Mouse (Mus musculus) small intestine, adult 2 months (tissue): ENCODE data around the gene Zfp275. TPM values are rescaled to one million over a fixed set of nuclear protein-coding genes. Genes with fewer than 3 reads are reported as not detected.
A peak's percentile ranks its signal among the peaks of the same experiment; 100 is the strongest.

Experiments
- H3K27ac ChIP-seq: fragments of 200-500 bp; 2 replicates; pipeline ENCODE4 v1.5.1; 2012; ENCODE audit warnings: low read depth, low read length, control low read depth, inconsistent platforms; ENCODE audit not compliant: insufficient read depth
- H3K27me3 ChIP-seq: fragments of 200-500 bp; 2 replicates; pipeline ENCODE4 v1.6.1; 2012; ENCODE audit warnings: mild to moderate bottlenecking, moderate library complexity, low read length, inconsistent platforms; ENCODE audit not compliant: control insufficient read depth, insufficient read depth
- H3K36me3 ChIP-seq: fragments of 200-500 bp; 2 replicates; pipeline ENCODE4 v1.6.1; 2012; ENCODE audit warnings: mild to moderate bottlenecking, low read length, control low read depth, inconsistent platforms; ENCODE audit not compliant: control insufficient read depth, insufficient read depth
- H3K4me1 ChIP-seq: fragments of 200-500 bp; 2 replicates; pipeline ENCODE4 v1.6.1; 2012; ENCODE audit warnings: low read length, inconsistent platforms, mixed read lengths; ENCODE audit not compliant: control insufficient read depth, insufficient read depth, insufficient read length
- H3K4me3 ChIP-seq: fragments of 200-500 bp; 2 replicates; pipeline ENCODE4 v1.5.1; 2012; ENCODE audit warnings: low read depth, mild to moderate bottlenecking, control low read depth, inconsistent platforms, low read length, moderate library complexity
- CTCF ChIP-seq: fragments of 200-500 bp; IDR thresholded peaks from 2 replicates; pipeline ENCODE4 v1.5.1; 2012; ENCODE audit warnings: low read depth, mild to moderate bottlenecking, control low read depth, inconsistent platforms, low read length, moderate library complexity, mixed read lengths; ENCODE audit not compliant: insufficient replicate concordance, insufficient read length; ENCODE audit errors: extremely low read depth
- POLR2A ChIP-seq: fragments of 200-500 bp; IDR thresholded peaks from 2 replicates; pipeline ENCODE4 v1.6.1; 2012; ENCODE audit warnings: low read depth, mild to moderate bottlenecking, control low read depth, inconsistent platforms, low read length, moderate library complexity
- WGBS: fragments of 180-500 bp; shearing (Covaris S2); methylation state at CpG from one replicate; pipeline ENCODE4 v1.1.7; 2018; 5-methylcytosine and 5-hydroxymethylcytosine counted together
- polyA plus RNA-seq: library from polyadenylated mRNA; depleted of rRNA; stranded (reverse); fragments of >200 nt; gene quantifications from 2 replicates; pipeline ENCODE4 v1.2.3, GENCODE M21; 2012

The Zfp275 gene
- polyA plus RNA-seq, 1 experiment = 2.1 TPM

- TF ChIP-seq POLR2A = no peak
- TF ChIP-seq CTCF = no peak
- no peak overlapping the region for H3K4me3 ChIP-seq
Measured at GRCm38 (mm10) chrX:73341473-73341872, 948 bp upstream of the Zfp275 start.

GRCm38 (mm10) chrX:73342068-73342467 lies 353 bp upstream of the Zfp275 start:
- TF ChIP-seq CTCF (no peak), POLR2A (no peak)
- Histone ChIP-seq H3K4me1 (no peaks in the 10 kb centered on the region), H3K4me3 (peak overlapping the region; percentile 93; the same call in 1 of the 2 replicates), H3K36me3 (no peaks in the 10 kb centered on the region), H3K27me3 (no peaks in the 10 kb centered on the region), H3K27ac (no peak overlapping the region)
- WGBS = 53% methylated on average over 3 of the region's 3 CpGs

More at GRCm38 (mm10) chrX:73341473-73341872, 948 bp upstream of the Zfp275 start:
- Histone ChIP-seq H3K4me1 (no peaks in the 10 kb centered on the region), H3K27me3 (no peaks in the 10 kb centered on the region), H3K36me3 (no peaks in the 10 kb centered on the region), H3K27ac (no peak overlapping the region)
- 39% methylated on average over 1 of the region's 1 CpGs for WGBS

- Histone ChIP-seq H3K4me3 (peak overlapping the region; percentile 93), H3K36me3 (no peaks in the 10 kb centered on the region), H3K27me3 (no peaks in the 10 kb centered on the region), H3K4me1 (no peaks in the 10 kb centered on the region), H3K27ac (0 out of 2 replicates have a peak overlapping the region, but pooled peaks have one; percentile 53)
- WGBS = 24% methylated on average over 15 of the region's 15 CpGs
- TF ChIP-seq CTCF = no peak
Measured at GRCm38 (mm10) chrX:73342941-73343735, 717 bp downstream of the Zfp275 start.

- Histone ChIP-seq H3K4me3 (no peak overlapping the region), H3K27me3 (no peaks in the 10 kb centered on the region), H3K4me1 (no peaks in the 10 kb centered on the region), H3K27ac (no peak overlapping the region), H3K36me3 (no peaks in the 10 kb centered on the region)
- WGBS = 70% methylated on average over 1 of the region's 1 CpGs
- TF ChIP-seq POLR2A (no peak), CTCF (no peak)
Measured at GRCm38 (mm10) chrX:73343802-73344201, 1.4 kb downstream of the Zfp275 start.

GRCm38 (mm10) chrX:73344346-73344745 lies 1.9 kb downstream of the Zfp275 start:
- WGBS = 65% methylated on average over 1 of the region's 1 CpGs
- no peak for TF ChIP-seq CTCF
- no peak for TF ChIP-seq POLR2A

GRCm38 (mm10) chrX:73356163-73356562 lies 13.7 kb downstream of the Zfp275 start:
- WGBS = 88% methylated on average over 2 of the region's 2 CpGs
- no peak overlapping the region for H3K27ac ChIP-seq
- H3K4me1 ChIP-seq = no peaks in the 10 kb centered on the region
- H3K4me3 ChIP-seq = no peak overlapping the region
- TF ChIP-seq CTCF = no peak
- TF ChIP-seq POLR2A = no peak
- H3K36me3 ChIP-seq = peaks cover 22% of the 10 kb centered on the region
- no peaks in the 10 kb centered on the region for H3K27me3 ChIP-seq

More at GRCm38 (mm10) chrX:73344346-73344745, 1.9 kb downstream of the Zfp275 start:
- Histone ChIP-seq H3K4me3 (no peak overlapping the region), H3K27ac (no peak overlapping the region), H3K36me3 (no peaks in the 10 kb centered on the region), H3K27me3 (no peaks in the 10 kb centered on the region), H3K4me1 (no peaks in the 10 kb centered on the region)

GRCm38 (mm10) chrX:73356719-73357118 lies 14.3 kb downstream of the Zfp275 start:
- Histone ChIP-seq H3K4me1 (no peaks in the 10 kb centered on the region), H3K27me3 (no peaks in the 10 kb centered on the region), H3K4me3 (no peak overlapping the region), H3K36me3 (peaks cover 22% of the 10 kb centered on the region), H3K27ac (no peak overlapping the region)
- TF ChIP-seq POLR2A (no peak), CTCF (no peak)
- WGBS = 71% methylated on average over 1 of the region's 1 CpGs
